Mouse (Mus musculus) ovary, adult 18-20 months (tissue): ENCODE data around the gene Mcmbp.
A peak's percentile ranks its signal among the peaks of the same experiment; 100 is the strongest.
"Not testable (repeated sequence)": the region's sequence is repeated elsewhere in the genome, so short reads cannot be mapped to it uniquely, and the experiment has no call there.

Experiments
- DNase-seq: peaks from one replicate; pipeline ENCODE4 v3.0.0; 2022; ENCODE audit warnings: low spot score, mixed read lengths

Gene Mcmbp

GRCm38 (mm10) chr7:128705735-128706134 is 34.6 kb downstream of the Mcmbp start:
- DNase-seq: peak; percentile 31

- not testable (repeated sequence) for DNase-seq
These were observed 40.3 kb downstream of the Mcmbp start for GRCm38 (mm10) chr7:128699959-128700358.

GRCm38 (mm10) chr7:128694848-128695247 is 45.4 kb downstream of the Mcmbp start:
- no peak for DNase-seq

- no peak for DNase-seq
These were observed 48.1 kb downstream of the Mcmbp start for GRCm38 (mm10) chr7:128692163-128692562.

- no peak for DNase-seq
These were observed 49.5 kb downstream of the Mcmbp start for GRCm38 (mm10) chr7:128690796-128691195.

- DNase-seq: peak; percentile 30
These were observed 50.2 kb downstream of the Mcmbp start for GRCm38 (mm10) chr7:128690070-128690469.

- no peak for DNase-seq
These were observed 50.9 kb downstream of the Mcmbp start for GRCm38 (mm10) chr7:128689347-128689746.

- DNase-seq: peak; percentile 49
These were observed 52.3 kb downstream of the Mcmbp start for GRCm38 (mm10) chr7:128687821-128688564.

GRCm38 (mm10) chr7:128678546-128678945 is 61.7 kb downstream of the Mcmbp start:
- no peak for DNase-seq

GRCm38 (mm10) chr7:128672408-128673010 is 67.8 kb downstream of the Mcmbp start:
- peak; percentile 62 for DNase-seq

- DNase-seq: no peak
These were observed 68.3 kb downstream of the Mcmbp start for GRCm38 (mm10) chr7:128671952-128672351.

GRCm38 (mm10) chr7:128668831-128669230 is 71.5 kb downstream of the Mcmbp start:
- no peak for DNase-seq

- DNase-seq: no peak
These were observed 72.5 kb downstream of the Mcmbp start for GRCm38 (mm10) chr7:128667788-128668187.

- no peak for DNase-seq
These were observed 75.4 kb downstream of the Mcmbp start for GRCm38 (mm10) chr7:128664861-128665377.

- DNase-seq: no peak
These were observed 76.4 kb downstream of the Mcmbp start for GRCm38 (mm10) chr7:128663906-128664305.

GRCm38 (mm10) chr7:128656970-128657369 is 83.3 kb downstream of the Mcmbp start:
- DNase-seq: no peak
